Mouse (Mus musculus): ENCODE measurements around the gene Pigq. TPM values are rescaled to one million over a fixed set of nuclear protein-coding genes. Genes with fewer than 3 reads are reported as not detected.
A peak's percentile ranks its signal among the peaks of the same experiment; 100 is the strongest.

Gene Pigq
- total RNA-seq, 2 experiments from 2014 or later, result 1,554 to 1,618 TPM

DNA sequence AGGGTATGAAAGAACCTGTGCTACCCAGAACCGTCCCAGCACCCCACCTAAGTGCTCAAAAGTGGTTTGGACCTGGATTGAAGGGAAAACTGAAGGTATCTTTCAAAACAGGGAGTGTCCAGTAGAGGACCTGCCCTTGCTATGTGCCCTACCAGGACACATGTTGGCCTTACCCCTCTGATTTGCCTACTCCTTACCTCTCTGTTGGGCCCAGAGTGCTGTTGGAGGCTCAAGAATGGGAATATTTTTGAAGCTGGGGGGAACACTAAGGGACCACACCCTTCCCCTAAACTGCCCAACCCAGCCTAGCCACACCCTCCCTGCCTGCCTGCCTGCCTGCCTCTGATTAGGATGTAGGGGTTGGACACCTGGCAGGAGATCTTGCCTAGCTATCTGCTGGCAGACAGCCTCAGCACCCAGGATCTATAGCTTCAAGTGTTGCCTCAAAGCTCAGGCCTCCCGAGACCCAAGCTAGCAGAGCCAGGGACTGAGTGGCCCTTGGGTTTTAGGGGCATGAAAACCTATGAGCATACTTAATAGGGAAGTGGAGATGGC is 2.1 kb downstream of the Pigq start:
- ATAC-seq (replicated peaks; ENCODE audit: low FRiP score, poor library complexity, severe bottlenecking), result peak; percentile 85

DNA sequence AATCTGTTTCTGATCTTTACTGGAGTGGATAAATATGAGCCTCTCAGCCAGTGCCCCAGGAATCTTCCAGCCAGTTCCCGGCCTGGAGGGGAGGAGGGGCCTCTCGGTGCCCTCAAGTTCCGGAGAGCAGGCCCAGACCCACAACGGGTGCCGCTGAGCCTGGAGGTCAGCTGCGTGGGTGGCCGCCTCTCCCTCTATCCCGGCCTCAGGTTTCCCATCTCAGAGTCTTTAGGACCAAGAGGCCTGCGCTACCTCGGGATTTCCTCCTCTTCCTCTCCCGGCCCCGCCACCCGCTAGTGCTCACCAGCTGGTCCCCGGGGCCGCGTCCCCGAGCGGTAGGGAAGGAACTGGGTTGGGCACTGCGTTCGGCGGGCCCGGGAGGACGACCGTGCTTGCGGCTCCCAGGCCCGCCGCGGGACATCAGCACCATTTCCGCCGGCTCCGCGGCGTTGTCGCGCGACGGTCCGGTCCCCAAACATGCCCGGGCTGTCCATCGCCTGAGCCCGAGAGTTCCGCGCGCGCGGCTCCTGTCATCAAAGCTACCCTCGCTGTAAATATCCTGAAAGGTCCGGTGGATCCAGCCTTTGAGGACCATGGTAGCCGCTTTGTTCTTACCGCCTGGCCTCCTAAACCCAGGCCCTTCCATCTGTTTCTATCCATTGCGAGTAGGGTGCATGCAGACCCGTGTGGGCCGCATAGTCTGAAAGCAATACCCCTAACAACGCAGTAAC is 3.1 kb downstream of the Pigq start:
- ATAC-seq (replicated peaks; ENCODE audit: low FRiP score, poor library complexity, severe bottlenecking), result no peak

DNA sequence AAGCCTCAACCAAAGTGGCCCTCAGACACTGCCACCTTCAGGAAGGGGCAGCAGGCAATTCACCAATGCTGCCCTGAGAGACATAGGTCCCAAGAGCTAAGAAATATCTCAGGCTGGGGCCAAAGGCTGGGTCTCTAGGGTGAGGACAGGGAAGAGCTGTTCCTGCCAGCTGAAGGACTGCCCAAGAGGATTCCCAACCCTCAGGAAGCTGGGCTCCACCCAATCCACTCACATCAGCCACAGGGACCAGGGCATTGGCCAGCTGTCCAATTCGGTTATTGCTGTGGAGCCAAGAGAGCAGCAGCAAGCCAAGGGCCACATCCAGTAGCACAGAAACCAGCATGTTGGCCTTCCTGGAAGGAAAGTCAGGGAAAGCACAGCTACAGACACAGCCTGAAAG is 10.2 kb downstream of the Pigq start:
- ATAC-seq (replicated peaks; ENCODE audit: low FRiP score, poor library complexity, severe bottlenecking), result no peak

DNA sequence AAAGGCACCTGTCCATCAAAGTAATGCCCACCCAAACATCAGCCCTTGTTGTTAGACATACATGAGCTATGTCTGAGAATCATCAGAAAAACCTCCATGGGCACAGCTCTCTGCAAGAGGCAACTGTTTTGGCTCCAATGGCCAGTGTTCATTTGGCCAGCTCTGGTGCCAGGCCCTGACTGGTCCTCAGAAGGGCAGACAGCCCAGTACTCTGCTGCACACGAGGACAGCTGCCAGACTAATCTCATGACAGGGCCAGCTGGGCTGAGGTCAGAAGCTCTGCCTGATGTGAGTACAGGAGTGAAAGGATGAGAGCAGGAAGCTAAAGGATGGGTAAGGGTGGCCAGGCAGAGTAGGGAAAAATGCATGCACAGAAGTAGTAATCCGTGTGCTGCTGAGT is 19.4 kb downstream of the Pigq start:
- ATAC-seq (replicated peaks; ENCODE audit: low FRiP score, poor library complexity, severe bottlenecking), result 0 out of 2 replicates have a peak, but pooled peaks have one; percentile 0

DNA sequence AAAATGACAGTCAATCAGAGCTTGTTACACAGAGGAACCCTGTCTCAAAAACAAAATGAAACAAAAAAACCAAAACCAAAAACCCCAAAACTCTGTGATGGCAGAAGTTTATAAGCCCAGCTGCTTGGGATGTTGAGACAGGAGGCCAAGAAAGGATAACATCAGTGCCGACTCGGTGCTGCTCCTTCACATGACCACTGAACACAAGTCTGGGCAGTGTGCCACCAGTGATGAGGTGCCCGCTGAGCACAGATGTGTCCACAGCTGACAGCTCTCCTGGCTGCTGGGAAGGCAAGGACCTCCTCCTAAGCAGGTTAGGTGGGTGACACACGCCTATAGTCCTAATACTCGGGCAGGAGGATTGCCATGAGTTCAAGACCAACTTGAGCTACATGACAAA is 22.6 kb downstream of the Pigq start:
- no peak for ATAC-seq (replicated peaks; ENCODE audit: low FRiP score, poor library complexity, severe bottlenecking)

DNA sequence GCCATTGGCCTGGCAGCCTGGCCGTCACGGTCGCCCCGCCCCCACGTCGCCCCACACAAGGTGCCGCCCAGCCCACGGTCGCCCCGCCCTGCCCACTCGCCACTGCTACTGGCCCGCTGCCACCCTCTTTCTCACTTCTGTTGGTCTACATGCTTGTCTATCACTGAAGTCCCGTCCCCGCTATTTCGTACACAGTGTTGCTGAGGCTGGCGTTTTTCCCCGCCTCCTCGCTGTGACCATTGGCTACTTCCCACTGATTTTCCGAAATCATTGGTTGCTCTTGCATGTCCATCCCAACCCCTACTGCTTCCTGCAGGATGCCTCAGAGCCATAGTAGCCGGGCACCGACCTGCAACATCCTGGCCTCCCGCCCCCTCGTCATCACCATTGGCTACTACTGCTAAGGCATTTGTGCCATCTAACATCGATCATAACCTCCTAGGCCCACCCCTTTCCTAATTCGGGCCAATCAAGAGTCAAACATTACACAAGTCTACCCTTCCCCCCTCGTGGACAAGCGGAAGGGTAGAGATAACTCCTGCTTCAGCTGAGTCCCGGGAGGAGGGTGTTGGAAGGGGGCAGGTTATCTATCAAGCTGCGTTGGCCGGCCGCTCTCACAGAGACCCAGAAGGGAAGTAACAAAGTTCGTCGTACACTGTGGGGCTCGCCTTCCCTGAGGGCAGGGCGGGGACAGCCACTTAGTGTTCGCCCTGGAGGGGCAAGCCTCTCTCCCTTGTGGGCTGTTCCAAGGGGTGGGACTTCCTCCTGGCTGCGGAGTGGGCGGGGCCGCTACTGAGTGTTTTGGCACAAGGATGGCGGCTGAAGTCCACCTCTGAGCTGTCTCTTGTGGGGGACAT is 24.7 kb downstream of the Pigq start:
- peak; percentile 85 for ATAC-seq (replicated peaks; ENCODE audit: low FRiP score, poor library complexity, severe bottlenecking)

DNA sequence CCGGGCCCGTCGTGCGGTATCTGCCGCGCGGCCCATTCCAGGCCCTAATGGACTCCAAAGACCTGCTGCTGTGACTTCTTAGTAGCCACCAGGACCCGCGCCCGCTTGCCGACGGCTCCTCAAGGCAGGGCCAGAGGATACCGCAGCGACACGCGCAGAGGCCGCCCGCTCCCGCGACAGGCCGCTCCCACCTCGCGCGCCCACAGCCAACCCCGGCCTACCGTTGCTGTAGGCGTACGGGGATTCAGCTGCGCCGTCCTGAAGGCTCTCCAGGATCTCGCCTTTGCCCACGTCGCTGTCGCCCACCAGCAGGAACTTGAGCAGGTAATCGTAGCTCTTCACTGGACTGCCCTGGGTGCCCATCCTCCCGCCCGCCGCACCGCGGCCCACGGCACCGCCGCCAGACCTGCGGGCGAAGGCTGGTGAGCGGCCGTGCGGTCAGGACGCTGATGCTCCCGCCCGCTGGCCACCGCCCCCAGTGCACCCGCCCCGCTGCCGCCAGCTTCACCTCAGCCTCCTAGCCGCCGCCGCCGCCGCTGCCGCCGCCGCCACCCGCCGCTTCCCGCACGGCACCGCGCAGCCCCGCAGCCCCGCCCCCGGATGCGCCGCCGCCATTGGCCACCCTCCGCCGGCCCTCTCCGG is 25.5 kb downstream of the Pigq start, which contains the start of gene Rab40c:
Gene Rab40c, minus strand, starts transcription at position 584 of the 642 bp plus-strand sequence.
- ATAC-seq (replicated peaks; ENCODE audit: low FRiP score, poor library complexity, severe bottlenecking), result 0 out of 2 replicates have a peak, but pooled peaks have one; percentile 11

DNA sequence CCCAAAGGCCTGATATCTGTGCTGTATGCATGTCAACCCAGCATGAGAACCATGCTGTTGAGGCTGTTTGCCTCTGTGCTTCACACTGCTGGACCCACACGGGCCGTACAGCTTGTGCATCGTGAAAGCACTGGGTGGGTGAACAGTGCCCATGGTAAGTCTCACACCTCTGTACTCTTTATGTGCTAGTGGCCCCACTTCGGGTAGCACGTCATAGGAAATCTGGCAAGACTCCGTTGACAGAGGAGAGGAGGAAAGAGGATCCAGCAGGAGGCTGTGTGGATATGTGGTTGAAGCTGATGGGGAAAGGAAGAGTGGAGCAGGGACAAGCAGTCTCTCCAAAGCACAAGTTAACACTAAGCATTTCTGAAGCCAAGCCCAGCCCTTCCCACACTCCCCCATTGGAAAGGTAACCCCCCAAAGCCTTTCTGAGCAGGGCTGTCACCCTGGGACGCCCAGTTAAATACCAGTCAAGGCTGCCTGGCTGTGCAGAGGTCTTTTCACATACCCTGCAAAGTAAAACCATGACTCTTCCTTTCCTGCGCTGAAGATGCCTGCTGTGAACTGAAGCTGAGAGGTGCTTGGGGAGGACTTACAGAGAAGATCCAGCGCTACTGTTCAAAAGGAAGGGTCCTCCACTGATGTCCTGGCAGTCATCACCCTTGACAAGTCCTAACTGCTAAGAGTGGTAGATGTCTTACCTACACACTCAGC is 26.5 kb downstream of the Pigq start:
- no peak for ATAC-seq (replicated peaks; ENCODE audit: low FRiP score, poor library complexity, severe bottlenecking)

DNA sequence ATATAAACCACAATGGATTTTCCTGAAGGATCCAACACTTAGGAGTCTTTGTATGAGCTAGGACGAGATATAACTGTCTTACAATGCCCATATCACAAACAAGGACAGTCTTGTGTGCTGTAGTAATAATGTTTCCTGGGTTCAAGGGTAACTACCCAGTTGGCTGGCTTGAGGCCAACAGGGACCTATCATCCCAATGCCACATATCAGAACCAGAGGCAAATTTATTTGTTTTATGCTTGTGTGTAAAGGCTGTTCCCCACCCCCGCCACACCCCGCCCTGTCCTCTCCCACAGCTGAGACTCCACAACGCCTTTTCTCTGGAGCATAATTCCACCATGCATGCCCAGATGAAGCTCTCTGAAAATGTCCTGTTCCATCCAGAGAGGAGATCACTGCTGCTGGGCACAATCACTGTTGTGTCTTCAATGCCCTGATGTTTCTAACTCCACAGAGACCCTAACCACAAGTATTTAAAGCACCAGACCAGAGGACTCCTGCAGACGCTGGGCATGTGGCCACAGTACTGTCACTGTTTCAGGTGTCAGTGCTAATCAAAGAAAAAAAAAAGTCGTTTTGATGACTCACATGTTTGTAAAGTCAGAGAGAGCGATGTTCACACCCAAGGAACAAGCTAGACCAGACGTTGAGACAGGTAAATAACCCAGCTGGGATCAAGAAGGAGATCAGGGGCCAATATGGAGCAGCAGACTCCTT is 27.6 kb downstream of the Pigq start:
- no peak for ATAC-seq (replicated peaks; ENCODE audit: low FRiP score, poor library complexity, severe bottlenecking)

DNA sequence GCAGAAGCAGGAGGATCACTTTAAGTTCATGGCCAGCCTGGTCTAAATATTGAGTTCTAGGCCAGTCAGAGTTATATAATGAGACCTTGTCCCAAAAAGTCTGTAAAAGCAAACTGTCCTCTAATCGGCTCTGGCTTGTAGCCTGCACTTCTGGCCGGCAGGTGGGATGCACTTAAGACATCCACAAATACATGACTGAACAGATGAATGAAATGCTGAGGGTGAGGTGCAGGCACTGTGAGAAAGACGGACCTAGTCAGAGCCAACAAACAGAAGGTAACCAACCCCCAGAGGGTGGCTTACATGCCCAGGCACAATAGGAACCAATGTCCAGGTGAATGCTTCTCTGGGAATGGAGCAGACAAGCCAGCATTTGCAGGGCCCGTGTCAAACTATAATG is 30.4 kb downstream of the Pigq start:
- no peak for ATAC-seq (replicated peaks; ENCODE audit: low FRiP score, poor library complexity, severe bottlenecking)

DNA sequence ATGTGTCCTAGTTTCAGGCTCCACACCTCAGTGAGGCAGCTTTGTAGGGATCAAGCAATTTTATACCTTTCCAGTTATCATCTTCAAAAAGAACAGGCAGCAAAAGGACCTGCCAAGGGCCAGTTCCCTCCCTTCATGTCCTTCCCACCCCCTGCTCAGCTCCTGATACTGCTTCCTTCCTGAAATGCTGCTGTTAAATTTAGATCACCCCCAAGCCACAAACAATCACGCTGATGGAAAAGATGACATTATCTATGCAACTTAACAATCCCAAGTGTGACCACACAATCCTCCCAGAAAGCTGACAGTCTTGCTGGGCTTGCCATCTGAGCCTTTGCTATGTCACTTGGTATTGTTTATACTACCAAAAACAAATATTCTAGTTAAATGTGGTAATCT is 30.9 kb downstream of the Pigq start:
- no peak for ATAC-seq (replicated peaks; ENCODE audit: low FRiP score, poor library complexity, severe bottlenecking)

DNA sequence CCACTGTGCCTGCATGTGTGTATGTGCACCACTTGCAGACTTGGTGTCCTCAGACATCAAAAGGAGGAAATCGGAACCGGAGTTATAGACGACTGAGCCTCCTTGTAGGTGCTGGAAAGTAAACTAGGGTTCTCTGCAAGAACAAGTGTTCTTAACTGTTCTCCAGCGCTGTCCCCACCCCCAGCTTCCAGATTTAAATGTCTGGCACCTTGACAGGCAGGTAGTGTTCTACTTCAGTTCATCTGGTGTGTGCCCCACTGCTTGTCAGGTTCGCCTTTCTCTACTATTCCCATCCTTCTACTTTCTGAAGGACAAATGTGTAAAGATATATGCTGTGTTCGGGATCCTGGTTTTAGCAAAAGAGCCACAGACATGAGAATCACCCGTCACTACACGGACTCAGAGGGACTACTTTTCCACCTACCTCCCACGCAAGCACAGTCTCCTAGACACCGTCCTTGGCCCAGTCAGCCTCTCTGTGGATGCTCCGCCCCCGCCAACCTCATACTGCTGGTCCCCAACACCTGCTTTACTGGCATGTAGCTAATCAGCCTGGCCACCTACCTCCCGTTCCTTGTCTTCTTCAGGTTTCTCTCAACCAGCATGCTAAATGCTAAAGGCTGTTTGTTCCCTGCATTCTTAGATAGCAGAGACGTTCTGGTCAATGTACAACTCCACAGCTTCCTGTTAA is 31.4 kb downstream of the Pigq start:
- no peak for ATAC-seq (replicated peaks; ENCODE audit: low FRiP score, poor library complexity, severe bottlenecking)

DNA sequence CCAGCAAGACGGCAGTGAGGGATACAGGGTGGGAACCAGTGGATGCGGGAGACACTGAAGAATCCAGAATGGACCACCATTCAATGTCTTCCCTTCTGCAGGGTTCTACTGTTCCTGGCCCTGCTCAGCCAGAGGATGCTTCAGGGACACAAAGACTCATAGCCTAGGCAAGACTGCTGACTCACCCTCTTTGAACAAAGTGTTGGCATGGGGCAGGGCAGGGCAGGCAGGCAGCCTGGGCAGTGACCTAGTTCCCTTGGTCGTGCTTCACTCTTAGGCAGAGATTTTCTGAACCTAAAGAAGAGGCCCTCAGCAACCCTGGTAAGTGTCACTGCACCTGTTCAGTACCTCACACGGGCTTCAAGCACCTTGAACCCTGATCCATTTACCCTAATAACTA is 32.9 kb downstream of the Pigq start:
- peak; percentile 68 for ATAC-seq (replicated peaks; ENCODE audit: low FRiP score, poor library complexity, severe bottlenecking)

DNA sequence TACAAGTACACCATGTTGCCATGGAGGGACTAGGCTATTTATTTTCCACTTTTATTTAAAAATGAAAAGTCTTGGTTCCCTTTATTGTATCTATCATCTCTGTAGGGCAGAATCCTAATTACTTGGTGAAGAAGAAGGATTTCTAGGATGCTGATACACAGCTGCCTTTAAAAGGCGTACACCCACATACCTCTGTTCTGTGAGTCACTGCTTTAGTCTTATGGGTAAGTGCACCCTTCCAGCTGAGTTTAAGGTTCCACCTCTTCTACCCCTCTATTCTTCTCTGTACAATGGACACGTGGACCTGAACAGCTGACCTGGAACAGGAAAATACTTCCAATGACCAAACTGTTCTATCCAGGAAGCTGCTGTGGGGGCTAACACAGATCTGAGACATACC is 37.1 kb downstream of the Pigq start:
- ATAC-seq (replicated peaks; ENCODE audit: low FRiP score, poor library complexity, severe bottlenecking), result no peak

DNA sequence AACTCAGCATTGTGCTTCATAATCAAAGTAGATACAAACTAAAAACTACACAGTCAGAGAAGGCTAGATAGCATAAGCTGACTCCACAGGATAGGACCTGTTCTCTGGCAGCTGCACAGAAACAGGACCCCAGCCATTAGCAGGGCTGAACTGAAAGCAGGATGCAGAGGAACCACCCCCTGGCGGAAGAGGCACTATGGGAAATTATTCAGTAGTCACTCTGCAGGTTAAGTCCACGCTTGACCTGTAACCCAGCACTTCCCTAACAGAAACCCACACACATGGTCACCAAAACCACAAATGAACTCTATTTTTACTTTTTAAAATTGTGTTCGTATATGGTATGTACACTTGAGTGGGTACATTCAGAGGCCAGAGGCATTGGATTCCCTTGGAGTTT is 41.7 kb downstream of the Pigq start:
- no peak for ATAC-seq (replicated peaks; ENCODE audit: low FRiP score, poor library complexity, severe bottlenecking)

DNA sequence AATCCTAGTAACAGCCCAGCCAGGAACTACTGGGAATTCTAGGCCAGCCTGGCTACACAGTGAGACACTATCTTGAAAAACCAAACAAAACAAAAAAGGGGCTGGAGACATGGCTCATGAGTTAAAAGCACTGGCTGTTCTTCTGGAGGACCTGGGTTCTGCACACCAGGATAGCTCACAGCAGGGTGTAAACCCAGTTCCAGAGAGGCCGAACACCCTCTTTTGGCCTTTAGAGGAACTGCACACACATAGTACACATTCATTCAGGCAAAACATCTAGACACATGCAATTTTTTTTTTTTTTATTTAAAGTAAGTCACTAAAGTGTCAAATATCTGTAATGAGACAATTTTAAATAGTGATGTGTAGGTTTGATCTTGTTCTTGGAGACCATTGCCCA is 44.5 kb downstream of the Pigq start:
- ATAC-seq (replicated peaks; ENCODE audit: low FRiP score, poor library complexity, severe bottlenecking), result no peak

DNA sequence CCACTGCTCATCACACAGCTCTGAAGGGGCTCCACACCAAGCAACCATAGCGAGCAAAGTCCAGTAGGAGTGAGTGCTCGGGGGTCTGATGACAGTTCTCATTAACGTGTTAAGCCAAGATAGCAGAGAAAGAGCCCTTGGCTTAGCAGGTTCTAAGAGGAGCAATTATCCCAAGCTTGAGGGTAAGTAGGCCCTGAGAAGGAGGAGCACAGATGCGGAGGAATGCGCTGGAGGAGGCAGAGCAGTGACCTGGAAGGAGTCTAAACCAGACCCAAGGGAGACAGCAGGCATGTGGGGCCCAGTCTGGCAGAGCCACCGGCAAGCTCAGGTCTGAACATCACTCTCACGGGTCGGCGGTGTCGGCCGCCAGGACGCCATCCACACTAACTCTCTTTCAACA is 48.8 kb downstream of the Pigq start:
- no peak for ATAC-seq (replicated peaks; ENCODE audit: low FRiP score, poor library complexity, severe bottlenecking)

DNA sequence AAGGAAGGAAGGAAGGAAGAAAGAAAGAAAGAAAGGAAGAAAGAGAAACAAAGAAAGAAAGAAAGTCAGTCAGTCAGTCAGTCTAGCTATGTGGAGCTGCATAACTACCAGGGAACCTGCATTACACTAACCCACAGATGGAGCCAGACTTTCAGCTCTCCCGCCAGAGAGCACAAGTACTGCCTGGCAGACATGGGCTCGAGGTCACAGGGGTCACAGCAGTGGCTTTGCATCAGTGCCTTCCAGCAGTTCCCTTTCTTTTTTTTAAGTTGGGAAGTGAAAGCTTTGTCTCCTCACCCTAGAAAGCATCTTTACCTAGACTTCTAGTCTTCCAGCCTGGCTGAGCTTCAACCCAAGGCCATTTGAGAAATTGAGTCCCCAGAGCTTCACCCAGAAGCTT is 49.3 kb downstream of the Pigq start:
- no peak for ATAC-seq (replicated peaks; ENCODE audit: low FRiP score, poor library complexity, severe bottlenecking)
